Mouse (Mus musculus) E14TG2a.4 (cell line): ENCODE measurements around the gene Pdx1.

ENCODE experiments used
- CTCF ChIP-seq: conservative IDR thresholded peaks from 2 replicates; pipeline ENCODE4 v1.5.1; 2014; ENCODE audit warnings: low read length
- POU5F1 ChIP-seq: IDR thresholded peaks from 2 replicates; pipeline ENCODE4 v1.6.1; 2014; ENCODE audit warnings: low read length, borderline replicate concordance

DNA sequence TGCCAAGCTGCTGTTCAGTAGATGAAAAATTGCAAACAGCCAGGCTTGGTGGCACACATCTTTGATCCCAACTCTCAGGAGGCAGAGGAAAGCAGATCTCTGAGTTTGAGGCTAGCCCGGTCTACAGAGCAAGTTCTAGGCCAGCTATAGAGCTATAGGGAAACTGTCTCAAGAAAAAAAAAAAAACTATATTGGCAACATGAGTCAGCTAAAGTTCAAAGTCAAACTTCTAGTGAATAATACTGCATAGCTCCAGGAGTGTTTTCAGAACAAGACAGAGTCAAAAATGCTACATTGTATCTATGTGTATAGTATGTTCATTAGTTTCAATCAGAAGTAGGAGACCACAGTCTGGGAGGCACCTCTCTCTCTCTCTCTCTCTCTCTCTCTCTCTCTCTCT is 9.6 kb upstream of the Pdx1 start:
- TF ChIP-seq CTCF (no peak), POU5F1 (no peak)
